Mouse (Mus musculus) retina, adult 2 months (tissue): ENCODE results near the gene Washc4.

Experiments used
- DNase-seq: peaks from one replicate; pipeline ENCODE4 v3.0.0-alpha.2; 2012; ENCODE audit warnings: low read depth, low spot score

Washc4 gene

GRCm38 (mm10) chr10:83600650-83601049 is 57.1 kb downstream of the Washc4 start:
- DNase-seq: no peak

DNA sequence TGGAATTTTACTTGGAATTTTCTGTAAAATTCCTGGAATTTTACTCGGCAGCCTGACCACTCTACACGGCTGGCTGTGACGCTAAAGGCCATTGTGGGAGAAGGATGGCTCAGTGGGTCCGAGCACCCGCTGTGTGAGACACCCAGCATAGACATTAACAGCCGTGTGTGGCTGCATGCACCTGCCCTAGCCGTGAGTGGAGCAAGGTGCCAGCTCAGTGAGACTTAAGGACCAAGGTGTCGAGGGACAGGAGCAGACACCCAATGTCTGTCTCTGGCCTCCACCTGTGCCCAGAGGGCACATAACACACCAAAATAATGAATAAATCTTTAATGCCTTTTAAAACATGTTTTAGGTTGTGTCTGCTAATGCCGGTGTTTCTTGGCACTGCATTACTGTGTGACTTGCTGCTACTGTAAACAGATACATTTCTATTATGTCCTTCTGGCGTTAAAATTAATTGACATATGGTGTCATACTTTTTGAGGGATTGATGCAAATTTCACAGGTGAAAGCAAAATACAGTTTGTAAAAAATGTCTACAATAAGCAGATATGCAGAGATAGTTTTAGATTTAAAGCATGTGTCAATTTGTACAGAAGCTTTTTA is 60.5 kb downstream of the Washc4 start:
- DNase-seq: no peak

- DNase-seq: no peak
These were observed 62.2 kb downstream of the Washc4 start for GRCm38 (mm10) chr10:83605637-83606183.

GRCm38 (mm10) chr10:83607111-83607510 is 63.6 kb downstream of the Washc4 start:
- DNase-seq: no peak

- DNase-seq: no peak
These were observed 65.0 kb downstream of the Washc4 start for GRCm38 (mm10) chr10:83608596-83608995.

GRCm38 (mm10) chr10:83610518-83610917 is 67.0 kb downstream of the Washc4 start:
- DNase-seq: no peak

DNA sequence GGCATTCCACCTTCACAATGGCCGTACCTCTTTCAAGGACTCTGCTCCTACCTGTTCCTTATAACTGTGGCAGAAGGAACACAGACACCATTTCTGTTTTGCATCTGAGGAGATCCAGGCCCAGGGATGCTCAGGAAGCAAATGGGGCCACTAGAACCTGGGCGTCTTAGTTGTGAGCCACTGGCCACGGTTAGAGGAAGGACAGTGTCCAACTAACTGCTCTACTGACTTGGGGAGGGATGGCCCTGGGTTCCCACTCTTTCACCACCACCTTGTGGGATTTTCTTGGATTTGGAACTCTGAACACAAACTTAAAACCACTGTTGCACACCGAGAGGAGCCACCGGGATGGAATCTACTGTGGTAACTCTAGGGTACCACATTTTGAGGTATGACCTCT is 68.3 kb downstream of the Washc4 start:
- no peak for DNase-seq

DNA sequence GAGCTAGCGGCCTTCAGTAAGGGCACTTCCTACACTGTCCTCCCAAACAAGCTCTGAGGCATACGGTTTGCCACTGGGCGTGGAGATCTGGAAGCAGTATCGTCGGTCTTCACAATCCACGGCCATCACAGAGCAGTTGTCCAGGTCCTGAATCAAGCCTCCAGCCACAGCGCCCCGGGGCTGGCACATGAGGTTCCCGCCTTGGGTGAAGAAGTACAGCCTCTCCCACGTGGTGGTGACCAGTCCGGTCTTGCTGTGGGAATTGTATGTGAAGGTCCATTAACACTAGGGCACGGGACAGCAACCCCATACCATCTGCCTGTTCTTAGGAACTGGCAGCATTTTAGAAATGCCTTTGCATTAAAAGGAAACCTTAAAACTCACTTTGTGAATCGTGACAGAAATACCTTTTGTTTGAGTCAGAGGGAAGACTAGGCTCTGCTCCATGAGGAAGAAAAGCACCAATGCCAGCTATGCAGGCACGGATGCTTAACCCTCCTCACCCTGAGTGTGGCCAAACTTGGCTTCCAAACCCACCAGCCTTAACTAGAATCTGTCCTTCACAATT is 69.2 kb downstream of the Washc4 start:
- DNase-seq: no peak

DNA sequence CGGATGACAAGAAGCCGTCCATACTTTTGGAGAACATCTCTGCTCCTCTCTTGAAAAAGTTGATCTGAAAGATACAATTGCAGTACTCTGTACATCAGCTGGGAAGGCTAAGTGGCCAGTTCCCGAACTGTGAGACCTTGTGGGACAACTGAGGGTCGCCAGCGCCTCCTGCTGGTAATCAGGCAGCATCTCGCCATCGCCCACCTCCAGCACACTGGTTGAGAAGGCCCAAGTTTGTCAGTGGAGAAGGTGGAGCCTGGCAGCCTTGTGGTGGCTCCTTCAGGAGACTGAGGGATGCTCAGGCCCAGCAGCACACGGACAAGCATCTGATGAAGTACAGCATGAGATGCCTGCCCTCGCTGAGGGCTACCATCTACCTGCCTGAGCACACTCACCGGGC is 73.8 kb downstream of the Washc4 start:
- no peak for DNase-seq

GRCm38 (mm10) chr10:83618819-83619440 is 75.4 kb downstream of the Washc4 start:
- no peak for DNase-seq

GRCm38 (mm10) chr10:83620350-83621055 is 77.0 kb downstream of the Washc4 start:
- DNase-seq: no peak

- DNase-seq: no peak
These were observed 80.5 kb downstream of the Washc4 start for GRCm38 (mm10) chr10:83624065-83624464.

DNA sequence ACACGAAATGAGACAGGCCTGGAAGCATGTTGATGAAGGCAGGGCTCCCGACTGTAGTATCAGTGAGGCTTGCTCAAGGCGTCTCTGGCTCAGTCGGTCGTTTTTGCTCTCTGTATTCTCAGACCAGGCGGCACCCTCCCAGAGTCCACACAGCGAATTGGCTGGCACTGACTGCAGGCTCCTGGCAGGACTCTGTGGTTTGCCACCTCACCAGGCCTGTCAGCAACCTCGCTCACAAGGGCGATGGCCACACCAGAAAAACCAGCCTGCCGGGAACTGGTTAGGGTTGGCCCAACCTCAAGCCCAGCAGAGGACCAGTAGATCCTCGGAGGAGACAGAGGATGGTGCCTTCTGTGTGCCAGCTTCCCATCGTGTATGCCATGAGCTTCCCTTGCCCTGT is 81.3 kb downstream of the Washc4 start:
- no peak for DNase-seq

GRCm38 (mm10) chr10:83627113-83627687 is 83.6 kb downstream of the Washc4 start:
- no peak for DNase-seq

DNA sequence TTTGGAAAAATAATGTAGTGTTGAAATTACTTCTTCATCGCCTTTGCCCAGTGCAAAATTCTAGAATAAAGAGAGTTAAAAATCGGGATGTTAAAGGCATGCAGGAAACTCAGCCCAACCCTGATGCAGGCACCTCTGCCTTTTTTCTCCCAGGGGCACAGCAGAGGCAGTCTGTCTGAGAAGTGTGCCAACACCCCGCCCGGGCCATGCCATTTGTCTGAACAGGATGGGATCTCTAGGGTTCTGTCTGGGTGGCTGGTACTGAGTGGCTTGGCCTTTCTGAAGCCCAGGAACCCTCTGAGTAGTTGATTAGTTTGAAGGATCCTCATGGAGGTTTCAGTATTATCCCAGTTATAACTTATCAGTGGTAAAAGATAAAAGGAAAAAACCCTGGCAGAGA is 84.7 kb downstream of the Washc4 start:
- no peak for DNase-seq

DNA sequence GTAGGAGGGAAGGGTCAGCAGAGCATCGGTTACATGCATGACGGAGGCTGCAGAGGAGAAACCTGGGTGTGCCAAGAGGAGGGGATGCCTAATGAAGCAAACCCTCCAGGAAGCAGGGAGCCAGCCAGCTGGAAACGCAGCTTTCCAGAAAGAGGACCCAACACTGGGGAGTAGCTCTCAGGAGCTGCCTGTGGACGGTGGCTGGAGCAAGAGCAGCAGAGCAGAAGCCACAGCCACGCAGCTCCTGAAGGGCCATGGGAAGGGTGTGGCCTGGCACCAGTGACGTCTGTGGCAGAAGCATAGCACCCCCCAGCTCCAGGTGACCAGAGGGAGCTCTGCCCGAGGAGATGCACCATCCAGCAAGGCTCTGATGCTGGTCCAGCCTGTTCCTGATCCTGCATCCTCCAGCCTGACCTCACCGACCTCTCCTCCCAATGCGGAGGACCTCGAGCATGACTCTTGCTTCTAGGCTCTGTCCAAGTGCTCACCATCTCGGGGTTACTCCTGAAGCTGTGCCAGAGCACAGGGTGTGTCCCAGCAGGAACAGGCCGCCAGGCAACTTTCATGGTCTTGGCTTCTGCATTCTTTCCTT is 85.7 kb downstream of the Washc4 start:
- no peak for DNase-seq

DNA sequence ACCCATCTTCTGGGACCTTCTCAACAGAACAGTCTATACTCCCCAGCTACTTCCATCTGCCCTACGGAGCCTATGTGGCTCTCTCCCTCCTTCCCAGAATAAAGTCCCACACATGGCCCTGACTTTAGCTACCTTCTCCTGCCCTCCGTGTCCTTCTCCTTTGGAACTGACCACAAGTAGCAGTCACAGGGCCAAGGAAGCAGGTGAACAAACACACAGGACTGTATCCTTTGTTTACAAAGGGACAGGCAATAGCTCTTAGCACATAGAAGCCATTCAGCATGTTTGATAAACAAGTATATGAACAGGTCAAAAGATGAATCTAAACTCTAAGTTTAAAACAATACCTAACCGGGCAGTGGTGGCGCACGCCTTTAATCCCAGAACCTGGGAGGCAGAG is 86.3 kb downstream of the Washc4 start:
- DNase-seq: no peak

DNA sequence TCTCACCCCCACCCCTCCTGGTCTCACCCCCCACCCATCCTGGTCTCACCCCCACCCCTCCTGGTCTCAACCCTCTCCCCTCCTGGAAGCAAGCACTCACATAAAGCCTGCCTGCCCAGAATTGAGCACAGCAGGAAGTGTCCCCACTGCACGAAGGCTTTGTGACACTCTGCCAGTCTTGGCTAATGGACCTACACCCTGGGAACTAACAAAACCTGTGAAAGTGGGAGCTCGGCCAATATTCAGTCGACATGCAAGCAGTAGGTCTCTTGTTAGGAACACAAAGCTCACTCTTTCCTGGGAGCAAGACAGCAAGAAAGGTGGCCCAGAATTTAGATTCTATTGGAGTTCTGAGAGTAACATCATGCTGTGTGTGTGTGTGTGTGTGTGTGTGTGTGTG is 87.3 kb downstream of the Washc4 start:
- DNase-seq: no peak

- no peak for DNase-seq
These were observed 88.2 kb downstream of the Washc4 start for GRCm38 (mm10) chr10:83631775-83632174.

DNA sequence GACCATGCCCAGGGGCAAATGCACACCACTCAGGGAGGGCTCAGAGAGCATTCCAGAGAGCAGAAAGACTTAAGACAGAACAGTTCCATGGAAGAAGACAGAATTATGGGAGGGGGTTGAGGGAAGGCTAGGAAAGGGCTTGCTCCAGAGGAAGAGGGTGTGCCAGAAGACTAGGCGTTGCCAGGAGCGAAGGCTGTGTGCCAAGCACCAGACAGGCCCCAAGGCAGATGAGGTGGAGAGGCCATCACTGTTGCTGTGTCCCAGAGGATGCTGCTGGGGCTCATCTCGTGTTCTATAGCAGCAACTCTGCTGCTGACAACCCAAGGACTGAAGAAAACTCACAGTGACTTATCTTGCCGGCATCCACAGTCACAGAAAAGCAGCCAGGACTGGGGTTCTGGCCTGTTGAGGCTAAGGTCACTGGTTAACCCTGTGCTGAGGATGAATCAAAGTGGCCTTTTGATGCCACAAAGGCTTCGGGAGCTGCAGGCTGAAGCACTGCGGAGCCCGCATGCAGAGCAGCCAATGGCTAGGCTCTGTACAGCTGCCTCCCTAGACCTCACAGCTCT is 89.3 kb downstream of the Washc4 start:
- no peak for DNase-seq

DNA sequence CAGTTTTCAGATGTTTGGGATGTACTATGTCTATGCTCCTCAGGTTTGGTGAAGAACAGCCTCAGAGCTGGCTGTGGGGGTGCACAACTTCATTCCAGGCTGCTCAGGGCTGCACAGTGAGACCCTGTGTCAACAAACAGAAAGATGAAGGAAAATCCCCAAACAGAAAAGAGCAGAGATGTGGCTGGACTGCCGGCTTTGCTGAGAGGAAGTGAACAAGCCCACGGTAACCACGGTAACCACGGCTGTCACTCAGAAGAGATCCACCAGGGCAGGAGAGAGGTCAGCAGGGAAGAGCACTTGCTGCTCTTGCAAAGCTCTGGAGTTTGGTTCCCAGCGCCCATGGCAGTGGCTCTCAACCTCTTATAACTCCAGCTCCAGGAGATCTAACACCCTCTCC is 90.9 kb downstream of the Washc4 start:
- no peak for DNase-seq
